Mouse (Mus musculus): ENCODE results near the gene Gatc. TPM values are rescaled to one million over a fixed set of nuclear protein-coding genes. Genes with fewer than 3 reads are reported as not detected.

Gene Gatc
- total and polyA plus RNA-seq, 3 experiments = 6.2 to 34.0 (median 14.4) TPM

GRCm38 (mm10) chr5:115327610-115328548 is 13.1 kb downstream of the Gatc start:
- H3K4me1 ChIP-seq (ENCODE audit: control insufficient read depth in 1 of 2, insufficient read depth in 2 of 2) = peaks cover 4 to 47% of the 10 kb centered on the region in 2 experiments; a peak in 3 of 4 replicates
- peak overlapping the region; percentile 73 to 100 (median 91) for H3K4me3 ChIP-seq (replicated peaks in 1 of 3; ENCODE audit: low read depth in 2 of 3, low read length in 2 of 3, poor library complexity in 1 of 3)
- peaks cover 53% of the 10 kb centered on the region for H3K79me2 ChIP-seq (replicated peaks; ENCODE audit: control insufficient read depth, extremely low read depth, insufficient read depth, poor library complexity, severe bottlenecking)
- H3K27ac ChIP-seq (ENCODE audit: insufficient read depth, low read depth) = peak overlapping the region; percentile 10; the same call in 1 of the 2 replicates
- no peaks in the 10 kb centered on the region for H3K27me3 ChIP-seq (replicated peaks)
- peak overlapping the region; percentile 91 for H3K9ac ChIP-seq (ENCODE audit: insufficient read depth, low read depth)
- DNase-seq (ENCODE audit: extremely low read depth) = no peak
- dilution Hi-C loops (cut with MboI; ENCODE audit: extremely low pct_ligation_motif_present, extremely low pct_unique_long_range_greater_than_20kb, low sequenced_read_pairs) (no loop called here), in situ Hi-C loops (cut with MboI; ENCODE audit: low pct_ligation_motif_present, low pct_unique_long_range_greater_than_20kb, low sequenced_read_pairs) (no loop called here)
- peaks cover 24 to 42% of the 10 kb centered on the region in 2 experiments for H3K36me3 ChIP-seq (replicated peaks in 1 of 2; ENCODE audit: control insufficient read depth in 1 of 2, insufficient read depth in 1 of 2, low read length in 1 of 2)
- peak overlapping the region; percentile 84 for H3K4me2 ChIP-seq (ENCODE audit: insufficient read depth, low read depth, poor library complexity, severe bottlenecking)
- TF ChIP-seq ELF1 (IDR thresholded peaks at IDR 0.05; ENCODE audit: low read depth, low read length) = no peak
- no peak for TF ChIP-seq BHLHE40 (IDR thresholded peaks at IDR 0.05; ENCODE audit: low read depth, low read length)
- no peak for TF ChIP-seq NRF1 (IDR thresholded peaks at IDR 0.05; ENCODE audit: low read depth, low read length)
- no peak; the same call in 1 of the 2 replicates for TF ChIP-seq ZNF384 (IDR thresholded peaks at IDR 0.05; ENCODE audit: low read depth, low read length)
- H3K9me3 ChIP-seq (replicated peaks; ENCODE audit: low read length) = no peaks in the 10 kb centered on the region

- peak; percentile 90 for DNase-seq (ENCODE audit: extremely low read depth)
- Histone ChIP-seq H3K36me3 (replicated peaks in 1 of 2; ENCODE audit: control insufficient read depth in 1 of 2, insufficient read depth in 1 of 2, low read length in 1 of 2) (peaks cover 17 to 34% of the 10 kb centered on the region in 2 experiments), H3K27me3 (replicated peaks) (no peaks in the 10 kb centered on the region), H3K9ac (ENCODE audit: insufficient read depth, low read depth) (peak within 1 kb of the TSS; percentile 91), H3K79me2 (replicated peaks; ENCODE audit: control insufficient read depth, extremely low read depth, insufficient read depth, poor library complexity, severe bottlenecking) (peaks cover 46% of the 10 kb centered on the region), H3K9me3 (replicated peaks; ENCODE audit: low read length) (no peaks in the 10 kb centered on the region), H3K4me3 (replicated peaks in 1 of 3; ENCODE audit: low read depth in 2 of 3, low read length in 2 of 3, poor library complexity in 1 of 3) (peak within 1 kb of the TSS; percentile 87 to 100 (median 91)), H3K4me1 (ENCODE audit: control insufficient read depth in 1 of 2, insufficient read depth in 2 of 2) (peaks cover 4 to 39% of the 10 kb centered on the region in 2 experiments; a peak in 3 of 4 replicates), H3K27ac (ENCODE audit: insufficient read depth, low read depth) (peak within 1 kb of the TSS; percentile 93), H3K4me2 (ENCODE audit: insufficient read depth, low read depth, poor library complexity, severe bottlenecking) (peak within 1 kb of the TSS; percentile 84)
- dilution Hi-C loops (cut with MboI; ENCODE audit: extremely low pct_ligation_motif_present, extremely low pct_unique_long_range_greater_than_20kb, low sequenced_read_pairs) (no loop called here), in situ Hi-C loops (cut with MboI; ENCODE audit: low pct_ligation_motif_present, low pct_unique_long_range_greater_than_20kb, low sequenced_read_pairs) (no loop called here)
- TF ChIP-seq NRF1 (IDR thresholded peaks at IDR 0.05; ENCODE audit: low read depth, low read length) (peak; percentile 93), EP300 (IDR thresholded peaks at IDR 0.05; ENCODE audit: low read length) (no peak), KAT2A (IDR thresholded peaks at IDR 0.05; ENCODE audit: insufficient replicate concordance, low read length) (no peak), ZMIZ1 (IDR thresholded peaks at IDR 0.05; ENCODE audit: low read depth, low read length) (peak; percentile 58; the same call in 1 of the 2 replicates), GABPA (IDR thresholded peaks at IDR 0.05; ENCODE audit: insufficient replicate concordance, low read depth, low read length) (no peak), CTCF (conservative IDR thresholded peaks at IDR 0.05 in 1 of 2, IDR thresholded peaks at IDR 0.05 in 1 of 2; ENCODE audit: low read depth in 2 of 2, low read length in 2 of 2) (no peak), RAD21 (IDR thresholded peaks at IDR 0.05; ENCODE audit: low read depth, low read length) (no peak), POLR2AphosphoS2 (IDR thresholded peaks at IDR 0.05; ENCODE audit: low read depth, low read length) (no peak), MAX (IDR thresholded peaks at IDR 0.05; ENCODE audit: low read length) (no peak), ZC3H11A (IDR thresholded peaks at IDR 0.05; ENCODE audit: low read depth, low read length) (no peak), MEF2A (IDR thresholded peaks at IDR 0.05; ENCODE audit: borderline replicate concordance, low read depth, low read length) (peak; percentile 39; the same call in 1 of the 2 replicates), MAZ (IDR thresholded peaks at IDR 0.05; ENCODE audit: low read depth, low read length) (peak; percentile 96), ELF1 (IDR thresholded peaks at IDR 0.05; ENCODE audit: low read depth, low read length) (peak; percentile 87), BHLHE40 (IDR thresholded peaks at IDR 0.05; ENCODE audit: low read depth, low read length) (no peak), RCOR1 (conservative IDR thresholded peaks at IDR 0.05; ENCODE audit: low read depth, low read length) (no peak), USF2 (conservative IDR thresholded peaks at IDR 0.05; ENCODE audit: low read depth, low read length) (no peak), SIN3A (IDR thresholded peaks at IDR 0.05; ENCODE audit: low read length) (peak; percentile 78; the same call in 1 of the 2 replicates), JUND (conservative IDR thresholded peaks at IDR 0.05; ENCODE audit: low read depth, low read length) (no peak), ETS1 (conservative IDR thresholded peaks at IDR 0.05; ENCODE audit: low read depth, low read length) (no peak), TCF12 (IDR thresholded peaks at IDR 0.05; ENCODE audit: low read depth, low read length) (peak; percentile 68), ZNF384 (IDR thresholded peaks at IDR 0.05; ENCODE audit: low read depth, low read length) (no peak), UBTF (IDR thresholded peaks at IDR 0.05; ENCODE audit: low read depth, low read length) (no peak), MAFK (IDR thresholded peaks at IDR 0.05; ENCODE audit: insufficient replicate concordance, low read length) (no peak), USF1 (IDR thresholded peaks at IDR 0.05; ENCODE audit: low read depth, low read length) (no peak), MYC (IDR thresholded peaks at IDR 0.05; ENCODE audit: low read depth, low read length) (no peak), E2F4 (IDR thresholded peaks at IDR 0.05; ENCODE audit: insufficient replicate concordance, low read depth, low read length) (no peak), CHD2 (IDR thresholded peaks at IDR 0.05; ENCODE audit: low read length) (peak; percentile 70)
These were observed 13.9 kb downstream of the Gatc start, which contains the start of gene Srsf9 for GRCm38 (mm10) chr5:115326875-115327609. TSS of gene Srsf9 (plus strand) at chr5:115327177.

Measured in CH12.LX (cell line).